Mouse (Mus musculus): Measurements from ENCODE around the gene Lamc1. TPM values are rescaled to one million over a fixed set of nuclear protein-coding genes. Genes with fewer than 3 reads are reported as not detected.
A peak's percentile ranks its signal among the peaks of the same experiment; 100 is the strongest.
"Not testable (repeated sequence)": the region's sequence is repeated elsewhere in the genome, so short reads cannot be mapped to it uniquely, and the experiment has no call there.

Gene Lamc1
- total and polyA plus RNA-seq, 2 experiments from 2014 or later: 9.8 to 42.4 TPM

GRCm38 (mm10) chr1:153351034-153351433 is 18.4 kb upstream of the Lamc1 start:
- ATAC-seq: no peak
- 77% methylated on average over 4 of the region's 4 CpGs for WGBS

GRCm38 (mm10) chr1:153347726-153348125 is 15.1 kb upstream of the Lamc1 start:
- H3K27ac ChIP-seq (ENCODE audit: low read depth, low read length): no peak overlapping the region
- H3K4me2 ChIP-seq (ENCODE audit: low read depth): no peak overlapping the region
- no peaks in the 10 kb centered on the region for H3K9me3 ChIP-seq (ENCODE audit: low read length)
- H3K36me3 ChIP-seq (ENCODE audit: insufficient read depth): no peaks in the 10 kb centered on the region
- DNase-seq (no peak), ATAC-seq (no peak)
- H3K9ac ChIP-seq: no peak overlapping the region
- 66% methylated on average over 3 of the region's 3 CpGs for WGBS
- H3K27me3 ChIP-seq (ENCODE audit: insufficient read depth, low read length): no peaks in the 10 kb centered on the region
- H3K4me1 ChIP-seq (ENCODE audit: insufficient read depth): no peaks in the 10 kb centered on the region
- no peak overlapping the region for H3K4me3 ChIP-seq (ENCODE audit: low read depth, low read length)
- TF ChIP-seq CTCF (IDR thresholded peaks at IDR 0.05; ENCODE audit: low read depth): no peak

More at GRCm38 (mm10) chr1:153351034-153351433, 18.4 kb upstream of the Lamc1 start:
- Histone ChIP-seq H3K9me3 (ENCODE audit: low read length) (no peaks in the 10 kb centered on the region), H3K4me2 (ENCODE audit: low read depth) (no peak overlapping the region), H3K9ac (no peak overlapping the region), H3K27ac (ENCODE audit: low read depth, low read length) (no peak overlapping the region), H3K27me3 (ENCODE audit: insufficient read depth, low read length) (no peaks in the 10 kb centered on the region), H3K4me1 (ENCODE audit: insufficient read depth) (no peaks in the 10 kb centered on the region), H3K4me3 (ENCODE audit: low read depth, low read length) (no peak overlapping the region), H3K36me3 (ENCODE audit: insufficient read depth) (no peaks in the 10 kb centered on the region)
- DNase-seq: no peak
- TF ChIP-seq CTCF (IDR thresholded peaks at IDR 0.05; ENCODE audit: low read depth): no peak

- Histone ChIP-seq H3K27me3 (ENCODE audit: insufficient read depth, low read length) (no peaks in the 10 kb centered on the region), H3K9me3 (ENCODE audit: low read length) (no peaks in the 10 kb centered on the region), H3K27ac (ENCODE audit: low read depth, low read length) (no peak overlapping the region), H3K4me2 (ENCODE audit: low read depth) (no peak overlapping the region), H3K4me3 (ENCODE audit: low read depth, low read length) (no peak overlapping the region), H3K36me3 (ENCODE audit: insufficient read depth) (no peaks in the 10 kb centered on the region), H3K9ac (no peak overlapping the region), H3K4me1 (ENCODE audit: insufficient read depth) (no peaks in the 10 kb centered on the region)
- no peak for TF ChIP-seq CTCF (IDR thresholded peaks at IDR 0.05; ENCODE audit: low read depth)
- DNase-seq (no peak), ATAC-seq (no peak)
- 97% methylated on average over 2 of the region's 2 CpGs for WGBS
Observed at GRCm38 (mm10) chr1:153347040-153347439, 14.5 kb upstream of the Lamc1 start.

- WGBS: 62% methylated on average over 16 of the region's 16 CpGs
- DNase-seq: no peak
- no peak overlapping the region for H3K4me3 ChIP-seq (ENCODE audit: low read depth, low read length)
- no peak for TF ChIP-seq CTCF (IDR thresholded peaks at IDR 0.05; ENCODE audit: low read depth)
- H3K27me3 ChIP-seq (ENCODE audit: insufficient read depth, low read length): no peaks in the 10 kb centered on the region
- H3K4me1 ChIP-seq (ENCODE audit: insufficient read depth): no peaks in the 10 kb centered on the region
- H3K9ac ChIP-seq: no peak overlapping the region
- ATAC-seq: no peak
- no peak overlapping the region for H3K27ac ChIP-seq (ENCODE audit: low read depth, low read length)
- H3K9me3 ChIP-seq (ENCODE audit: low read length): no peaks in the 10 kb centered on the region
- peak overlapping the region; percentile 32 for H3K4me2 ChIP-seq (ENCODE audit: low read depth)
- no peaks in the 10 kb centered on the region for H3K36me3 ChIP-seq (ENCODE audit: insufficient read depth)
Observed at GRCm38 (mm10) chr1:153345699-153346291, 13.2 kb upstream of the Lamc1 start.

GRCm38 (mm10) chr1:153345002-153345401 is 12.4 kb upstream of the Lamc1 start:
- WGBS: 87% methylated on average over 2 of the region's 2 CpGs
- Histone ChIP-seq H3K27ac (ENCODE audit: low read depth, low read length) (no peak overlapping the region), H3K9me3 (ENCODE audit: low read length) (no peaks in the 10 kb centered on the region), H3K27me3 (ENCODE audit: insufficient read depth, low read length) (no peaks in the 10 kb centered on the region), H3K4me2 (ENCODE audit: low read depth) (no peak overlapping the region), H3K4me1 (ENCODE audit: insufficient read depth) (no peaks in the 10 kb centered on the region), H3K36me3 (ENCODE audit: insufficient read depth) (no peaks in the 10 kb centered on the region), H3K4me3 (ENCODE audit: low read depth, low read length) (no peak overlapping the region), H3K9ac (no peak overlapping the region)
- DNase-seq (no peak), ATAC-seq (no peak)
- no peak for TF ChIP-seq CTCF (IDR thresholded peaks at IDR 0.05; ENCODE audit: low read depth)

- WGBS: 98% methylated on average over 10 of the region's 10 CpGs
Observed at GRCm38 (mm10) chr1:153335451-153335850, 2.9 kb upstream of the Lamc1 start.

GRCm38 (mm10) chr1:153333296-153334121 is 923 bp upstream of the Lamc1 start:
- Histone ChIP-seq H3K9me3 (ENCODE audit: low read length) (no peaks in the 10 kb centered on the region), H3K4me3 (ENCODE audit: low read depth, low read length) (peak overlapping the region; percentile 95), H3K36me3 (ENCODE audit: insufficient read depth) (no peaks in the 10 kb centered on the region), H3K4me2 (ENCODE audit: low read depth) (peak overlapping the region; percentile 98), H3K9ac (peak overlapping the region; percentile 85), H3K27me3 (ENCODE audit: insufficient read depth, low read length) (no peaks in the 10 kb centered on the region), H3K27ac (ENCODE audit: low read depth, low read length) (peak overlapping the region; percentile 86), H3K4me1 (ENCODE audit: insufficient read depth) (peaks cover 12% of the 10 kb centered on the region)
- ATAC-seq (no peak), DNase-seq (peak; percentile 53)
- no peak for TF ChIP-seq CTCF (IDR thresholded peaks at IDR 0.05; ENCODE audit: low read depth)
- 4% methylated on average over 22 of the region's 22 CpGs for WGBS

More at GRCm38 (mm10) chr1:153335451-153335850, 2.9 kb upstream of the Lamc1 start:
- not testable (repeated sequence) for H3K36me3 ChIP-seq (ENCODE audit: insufficient read depth); DNase-seq; H3K27ac ChIP-seq (ENCODE audit: low read depth, low read length); H3K27me3 ChIP-seq (ENCODE audit: insufficient read depth, low read length); H3K4me2 ChIP-seq (ENCODE audit: low read depth); H3K4me3 ChIP-seq (ENCODE audit: low read depth, low read length); H3K9me3 ChIP-seq (ENCODE audit: low read length); ATAC-seq; H3K9ac ChIP-seq; H3K4me1 ChIP-seq (ENCODE audit: insufficient read depth)
